Mouse (Mus musculus) kidney, postnatal 10 days (tissue): ENCODE results near the gene Msi2.

Experiments
- DNase-seq: peaks from one replicate; pipeline ENCODE4 v3.0.0; 2021; ENCODE audit warnings: mixed read lengths

Msi2 gene

GRCm38 (mm10) chr11:88506544-88507419 lies 211.5 kb downstream of the Msi2 start:
- no peak for DNase-seq

- no peak for DNase-seq
Measured at GRCm38 (mm10) chr11:88506109-88506508, 212.2 kb downstream of the Msi2 start.

GRCm38 (mm10) chr11:88502566-88502965 lies 215.7 kb downstream of the Msi2 start:
- DNase-seq: no peak

GRCm38 (mm10) chr11:88498491-88498890 lies 219.8 kb downstream of the Msi2 start:
- DNase-seq: no peak

GRCm38 (mm10) chr11:88496460-88496859 lies 221.9 kb downstream of the Msi2 start:
- DNase-seq: peak; percentile 50

GRCm38 (mm10) chr11:88495759-88496158 lies 222.6 kb downstream of the Msi2 start:
- no peak for DNase-seq

- no peak for DNase-seq
Measured at GRCm38 (mm10) chr11:88495018-88495417, 223.3 kb downstream of the Msi2 start.

GRCm38 (mm10) chr11:88493795-88494559 lies 224.3 kb downstream of the Msi2 start:
- no peak for DNase-seq

- no peak for DNase-seq
Measured at GRCm38 (mm10) chr11:88492585-88492984, 225.7 kb downstream of the Msi2 start.

- peak; percentile 30 for DNase-seq
Measured at GRCm38 (mm10) chr11:88489985-88490384, 228.3 kb downstream of the Msi2 start.

GRCm38 (mm10) chr11:88488941-88489724 lies 229.2 kb downstream of the Msi2 start:
- DNase-seq: peak; percentile 59

GRCm38 (mm10) chr11:88488175-88488940 lies 230.0 kb downstream of the Msi2 start:
- DNase-seq: no peak

- no peak for DNase-seq
Measured at GRCm38 (mm10) chr11:88485987-88486386, 232.3 kb downstream of the Msi2 start.

GRCm38 (mm10) chr11:88485088-88485487 lies 233.2 kb downstream of the Msi2 start:
- DNase-seq: no peak

- no peak for DNase-seq
Measured at GRCm38 (mm10) chr11:88484047-88484446, 234.3 kb downstream of the Msi2 start.

- no peak for DNase-seq
Measured at GRCm38 (mm10) chr11:88482636-88483035, 235.7 kb downstream of the Msi2 start.

GRCm38 (mm10) chr11:88482236-88482635 lies 236.1 kb downstream of the Msi2 start:
- no peak for DNase-seq

GRCm38 (mm10) chr11:88481602-88482161 lies 236.6 kb downstream of the Msi2 start:
- DNase-seq: peak; percentile 45

- DNase-seq: no peak
Measured at GRCm38 (mm10) chr11:88481092-88481601, 237.2 kb downstream of the Msi2 start.

GRCm38 (mm10) chr11:88479498-88479897 lies 238.8 kb downstream of the Msi2 start:
- DNase-seq: no peak

GRCm38 (mm10) chr11:88474889-88475440 lies 243.3 kb downstream of the Msi2 start:
- DNase-seq: no peak
